Mouse (Mus musculus) regulatory T cell (primary cell): ENCODE data around the gene Vmn1r199.
"Not testable (repeated sequence)": the region's sequence is repeated elsewhere in the genome, so short reads cannot be mapped to it uniquely, and the experiment has no call there.

ENCODE experiments used
- in situ Hi-C: fragments of 300-600 bp; cut with MboI, MseI; formaldehyde crosslinking; loops from one replicate; pipeline ENCODE4 v1.15.1; 2025; ENCODE audit warnings: high pct_unique_total_duplicates

Vmn1r199 gene

DNA sequence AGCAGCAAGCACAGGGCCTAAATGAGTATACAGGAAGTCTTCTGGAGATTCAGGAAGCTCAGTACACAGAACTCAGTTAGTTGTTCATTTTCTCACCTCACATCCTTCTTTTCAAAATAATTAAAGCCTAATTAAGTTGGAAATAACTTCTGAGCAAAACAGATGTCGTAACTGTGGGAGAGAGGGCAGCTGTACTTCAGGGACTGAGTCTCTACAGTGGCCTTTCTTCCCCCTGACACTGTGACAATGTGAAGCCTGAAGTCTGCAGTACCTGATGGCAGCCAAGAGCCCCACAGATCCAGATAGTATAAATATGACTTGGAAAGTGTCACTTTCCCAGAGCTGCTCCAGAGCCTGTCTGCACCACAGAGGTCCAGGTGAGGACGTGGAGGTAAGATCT, at the start of gene Vmn1r199:
TSS of gene Vmn1r199 (plus strand) at position 301 of the 400 bp plus-strand sequence.
- in situ Hi-C loops = no loop called here

DNA sequence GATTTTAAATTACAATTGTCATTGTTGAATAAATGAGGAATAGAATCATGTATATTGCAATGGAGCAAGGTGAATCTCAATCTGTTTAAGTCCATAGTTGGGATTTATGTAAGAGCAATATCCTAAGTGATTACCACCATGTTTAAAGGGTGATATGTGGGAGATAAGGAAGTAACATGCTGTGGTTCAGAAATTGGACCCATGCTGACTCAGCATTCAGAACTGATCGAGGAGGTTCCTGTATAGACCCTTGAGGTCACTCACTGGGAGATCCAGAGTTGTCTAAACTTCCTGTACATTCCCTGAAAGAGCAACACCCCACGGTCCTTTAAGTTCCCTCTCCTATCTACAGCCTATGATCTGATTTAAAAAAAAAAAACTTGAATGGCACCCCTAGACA, 46.3 kb upstream of the Vmn1r199 start:
- in situ Hi-C loops = no loop called here

DNA sequence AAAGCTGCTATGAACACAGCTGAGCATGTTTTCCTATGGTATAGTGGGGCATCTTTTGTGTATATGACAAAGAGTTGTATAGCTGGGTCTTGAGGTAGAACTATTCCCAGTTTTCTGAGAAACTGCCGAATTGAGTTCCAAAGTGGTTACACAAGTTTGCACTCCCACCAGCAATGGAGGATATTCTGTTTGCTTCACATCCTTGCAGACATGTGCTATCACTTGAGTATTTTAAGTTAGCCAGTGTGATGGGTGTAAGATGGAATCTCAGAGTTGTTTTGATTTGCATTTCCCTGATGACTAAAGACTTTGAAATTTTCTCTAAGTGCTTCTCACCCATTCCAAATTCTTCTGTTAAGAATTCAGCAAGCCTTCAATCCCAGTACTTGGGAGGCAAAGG, 44.1 kb upstream of the Vmn1r199 start:
- in situ Hi-C loops = no loop called here

DNA sequence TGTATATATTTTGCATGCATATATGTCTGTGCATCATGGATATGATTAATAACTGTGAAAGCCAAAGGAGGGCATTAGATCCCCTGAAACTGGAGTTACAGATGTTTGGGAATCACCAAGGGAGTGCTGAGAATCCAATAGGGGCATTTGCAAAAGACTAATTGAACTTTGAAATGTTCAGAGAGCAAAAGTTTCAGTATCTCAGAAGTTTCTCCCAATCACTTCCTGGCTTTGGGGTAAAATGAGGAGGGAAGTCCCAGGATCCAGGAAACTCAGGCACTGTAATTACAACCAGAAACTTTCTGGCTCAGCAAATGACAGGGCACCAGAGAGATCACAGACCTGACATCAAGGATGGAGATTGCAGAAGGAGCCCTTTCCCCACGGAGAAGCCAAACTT, 29.6 kb upstream of the Vmn1r199 start, which contains the start of gene Vmn1r198:
TSS of gene Vmn1r198 (plus strand) at position 301 of the 400 bp plus-strand sequence.
- in situ Hi-C loops = no loop called here

DNA sequence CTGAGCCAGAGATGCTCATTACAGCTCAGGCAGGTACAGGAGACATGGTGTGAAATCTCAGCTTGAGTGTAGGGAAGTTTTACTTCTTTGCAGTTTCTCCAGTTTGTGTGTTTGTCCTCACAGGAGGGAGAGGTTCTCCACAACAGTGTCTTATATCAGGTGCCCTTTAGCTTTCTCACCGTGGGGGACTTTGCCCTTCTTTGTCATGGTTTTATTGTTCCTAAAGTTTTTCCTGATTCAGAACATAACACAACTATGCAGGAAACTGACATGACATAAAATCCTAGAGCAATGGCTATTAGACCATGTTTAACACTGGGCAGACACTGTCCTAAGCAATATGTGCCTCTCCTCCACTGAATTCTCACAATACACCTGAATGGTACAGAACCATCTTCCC, 28.8 kb upstream of the Vmn1r199 start:
- in situ Hi-C loops = no loop called here

DNA sequence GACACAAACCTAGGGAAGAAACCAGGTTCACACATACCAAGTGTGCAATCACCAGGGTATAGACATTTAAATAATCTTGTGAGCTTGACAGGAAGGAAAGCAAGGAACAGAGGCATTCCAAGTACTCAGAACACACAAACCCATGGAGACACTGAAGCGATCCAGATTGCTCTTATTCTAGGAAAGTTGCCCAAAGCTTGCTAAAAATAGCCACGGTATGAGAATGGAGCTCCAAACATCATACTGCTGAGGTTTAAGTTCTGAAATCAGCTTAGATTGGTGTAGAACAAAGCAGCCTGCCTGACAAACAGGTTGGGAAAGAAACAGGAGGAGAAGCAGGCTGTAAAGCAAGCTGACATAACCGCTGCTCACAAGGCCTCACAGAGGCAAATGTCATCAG, 1.5 kb downstream of the Vmn1r199 start:
- in situ Hi-C loops = not testable (repeated sequence)

DNA sequence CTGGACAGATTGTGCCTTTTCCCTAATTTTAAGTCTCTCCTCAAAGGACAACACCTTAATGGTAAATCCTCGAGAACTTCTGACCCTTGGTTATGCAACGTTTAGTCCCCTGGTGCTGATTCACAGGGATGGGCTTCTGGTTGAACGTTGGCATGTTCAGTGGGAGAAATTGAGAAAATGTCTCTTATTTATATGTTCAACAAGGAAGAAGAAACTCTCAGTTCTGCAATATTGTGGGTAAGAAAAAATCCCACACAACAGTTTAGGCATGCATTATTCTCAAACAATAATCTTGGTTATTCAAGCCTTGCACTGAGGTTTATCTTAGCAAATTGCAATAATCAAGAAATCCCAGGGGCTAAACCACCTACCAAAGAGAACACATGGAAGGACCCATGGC, 3.8 kb downstream of the Vmn1r199 start:
- in situ Hi-C loops = no loop called here

DNA sequence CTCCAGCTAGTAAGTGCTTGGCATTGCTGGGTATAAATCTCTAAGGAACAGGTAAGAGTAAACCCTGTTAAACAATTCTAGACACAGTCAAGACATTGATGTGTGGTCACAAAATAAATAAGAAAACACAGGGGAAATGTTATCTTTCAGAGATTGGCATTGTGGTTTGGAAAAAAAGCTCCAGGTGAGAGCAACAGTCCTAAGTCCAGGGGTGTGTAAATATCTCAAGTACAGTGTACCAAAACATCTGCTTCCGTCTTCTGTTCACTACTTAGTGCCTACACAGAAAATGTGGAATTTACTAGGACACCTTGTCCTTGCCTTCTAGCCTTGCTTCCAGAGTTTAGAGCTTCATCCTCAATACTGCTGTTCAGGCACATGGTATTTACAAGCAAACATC, 7.4 kb downstream of the Vmn1r199 start:
- in situ Hi-C loops = no loop called here

DNA sequence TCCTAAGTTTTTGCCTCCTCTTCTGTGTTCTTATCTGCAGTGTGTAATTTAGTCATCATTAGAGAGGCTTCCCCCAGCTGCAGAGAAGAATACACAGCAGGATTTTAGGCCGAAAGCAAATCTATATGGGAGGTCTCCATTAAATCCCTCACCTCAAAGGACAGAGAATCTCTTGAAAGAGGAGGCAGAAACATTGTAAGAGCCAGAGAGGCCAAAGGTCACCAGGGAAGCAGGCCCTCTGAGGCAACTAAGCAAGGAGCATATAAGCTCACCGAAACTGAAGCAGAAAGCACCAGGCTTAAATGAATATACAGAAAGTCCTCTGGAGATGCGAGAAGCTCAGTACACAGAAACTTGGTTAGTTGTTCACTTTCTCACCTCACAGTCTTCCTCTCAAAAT, 10.5 kb downstream of the Vmn1r199 start, which contains the start of gene Vmn1r200:
TSS of gene Vmn1r200 (plus strand) at position 301 of the 400 bp plus-strand sequence.
- in situ Hi-C loops = no loop called here

DNA sequence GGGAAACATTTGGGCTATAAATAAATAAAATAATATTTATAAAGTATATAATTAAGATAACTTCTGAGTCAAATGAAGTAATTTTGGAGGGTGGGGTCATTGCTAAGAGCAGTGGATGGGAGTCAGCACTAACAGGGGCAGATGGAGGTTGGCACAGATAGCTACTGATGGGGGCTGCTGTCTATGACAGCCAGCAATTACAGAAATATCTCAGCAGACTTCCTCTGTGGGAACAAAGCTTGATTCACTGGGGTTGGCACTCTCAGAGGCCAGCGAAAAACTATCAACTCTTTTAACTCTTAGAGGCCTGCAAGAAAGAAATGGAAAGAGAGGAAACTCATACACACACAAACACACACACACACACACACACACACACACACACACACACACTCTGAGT, 23.4 kb downstream of the Vmn1r199 start:
- in situ Hi-C loops = no loop called here
